Mouse (Mus musculus) layer of hippocampus, adult 18-20 months (tissue): ENCODE measurements around the gene Ethe1. TPM values are rescaled to one million over a fixed set of nuclear protein-coding genes. Genes with fewer than 3 reads are reported as not detected.

Experiments
- DNase-seq, 2 experiments: peaks; one replicate each; pipeline ENCODE4 v3.0.0; 2022; ENCODE audit warnings: low spot score in 2 of 2
- total RNA-seq, 2 experiments: library from RNA; stranded (reverse); gene quantifications; 2 replicates each; pipeline ENCODE4 v1.2.3; 2021

The Ethe1 gene
- total RNA-seq, 2 experiments from 2014 or later: 11.8 to 13.3 TPM

DNA sequence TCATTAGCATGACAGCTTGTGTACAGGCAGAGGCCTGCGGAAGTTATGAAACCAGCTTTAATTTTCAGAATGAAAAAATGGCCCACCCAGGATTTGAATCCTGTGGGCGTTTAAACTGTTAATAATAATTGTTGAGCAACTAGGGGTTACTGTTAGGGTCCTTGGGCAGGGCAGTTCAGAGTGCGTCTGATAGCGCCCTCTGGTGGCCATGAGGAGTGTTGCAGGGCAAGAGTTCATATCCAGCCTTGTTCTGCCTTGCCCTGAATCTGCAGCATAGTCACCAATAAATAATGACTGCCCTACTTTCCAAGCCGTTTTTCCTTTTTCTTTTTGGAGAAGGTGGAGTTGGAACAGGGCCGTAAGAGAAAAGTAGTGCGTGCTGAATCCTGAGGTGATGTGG lies 66.3 kb downstream of the Ethe1 start:
- peak in 1 of 2 experiments; percentile 69 for DNase-seq

Other genes with a start within 250 kb of the Ethe1 start
- gene Lypd5, start 238.3 kb upstream of the Ethe1 start, total RNA-seq: not detected
- gene Kcnn4, start 217.3 kb upstream of the Ethe1 start, total RNA-seq: under 1 TPM; 0.36 to 0.72 TPM
- 10 to 100 TPM; 33.2 to 34.8 TPM for gene Smg9, start 187.9 kb upstream of the Ethe1 start, total RNA-seq
- gene Irgc1, start 135.2 kb upstream of the Ethe1 start, total RNA-seq: not detected
- under 1 TPM; 0.54 to 0.91 TPM for gene Plaur, start 125.1 kb upstream of the Ethe1 start, total RNA-seq
- 100 to 1,000 TPM; 136 to 141 TPM for gene Cadm4, start 105.5 kb upstream of the Ethe1 start, total RNA-seq
- gene Zfp428, start 80.5 kb upstream of the Ethe1 start, total RNA-seq: 10 to 100 TPM; 40.0 to 45.4 TPM
- gene AC161166.1, start 75.1 kb upstream of the Ethe1 start, total RNA-seq: not detected
- 10 to 100 TPM; 62.1 to 63.3 TPM for gene Irgq, start 56.9 kb upstream of the Ethe1 start, total RNA-seq
- gene Pinlyp, start 41.4 kb upstream of the Ethe1 start, total RNA-seq: not detected
- 10 to 100 TPM; 36.8 to 43.4 TPM for gene Xrcc1, start 41.3 kb upstream of the Ethe1 start, total RNA-seq
- 1 to 10 TPM; 5.7 TPM for gene Zfp575, start 98 bp downstream of the Ethe1 start, total RNA-seq
- under 1 TPM; 0.17 to 0.63 TPM for gene Phldb3, start 23.2 kb downstream of the Ethe1 start, total RNA-seq
- 1 to 10 TPM in 1 of 2 experiments, under 1 TPM in 1; 0.57 to 1.3 TPM for gene Lypd3, start 49.0 kb downstream of the Ethe1 start, total RNA-seq
- gene Tex101, start 89.1 kb downstream of the Ethe1 start, total RNA-seq: not detected
- not detected for gene BC049730, start 121.7 kb downstream of the Ethe1 start, total RNA-seq
- gene Gm4763, start 139.4 kb downstream of the Ethe1 start, total RNA-seq: not detected
- under 1 TPM; 0.13 to 0.15 TPM for gene Cd177, start 172.8 kb downstream of the Ethe1 start, total RNA-seq
- not detected for gene Ceacam10, start 189.7 kb downstream of the Ethe1 start, total RNA-seq